Mouse (Mus musculus) MEL (cell line): ENCODE data around the gene Sbds. TPM values are rescaled to one million over a fixed set of nuclear protein-coding genes. Genes with fewer than 3 reads are reported as not detected.

Source experiments
- DNase-seq: peaks from one replicate; pipeline ENCODE4 v3.0.0; 2011; ENCODE audit warnings: low read depth, low spot score
- H3K27ac ChIP-seq: 2 replicates; pipeline ENCODE4 v1.5.1; 2012; ENCODE audit warnings: low read depth, mild to moderate bottlenecking, control low read depth, low read length, moderate library complexity; ENCODE audit not compliant: control insufficient read depth
- H3K27me3 ChIP-seq, 2 experiments: fragments of 150-350 bp in 1 of 2; sonication (generic) in 1 of 2; 2 replicates each; pipeline ENCODE4 v1.6.1; 2012; ENCODE audit warnings: low read length in 2 of 2, mild to moderate bottlenecking in 2 of 2, improper control_type of control experiment in 1 of 2, moderate library complexity in 1 of 2; ENCODE audit not compliant: insufficient read depth in 2 of 2, control insufficient read depth in 1 of 2
- H3K36me3 ChIP-seq, 2 experiments: 2 replicates each; pipeline ENCODE4 v1.6.1; 2012 to 2014; ENCODE audit warnings: low read length in 2 of 2, improper control_type of control experiment in 1 of 2, inconsistent platforms in 1 of 2, mild to moderate bottlenecking in 1 of 2; ENCODE audit not compliant: insufficient read depth in 2 of 2, control insufficient read depth in 1 of 2
- H3K4me1 ChIP-seq, 2 experiments: fragments of 150-350 bp in 1 of 2; sonication (generic) in 1 of 2; 2 replicates each; pipeline ENCODE4 v1.6.1; 2012; ENCODE audit warnings: low read length in 2 of 2, improper control_type of control experiment in 1 of 2, mild to moderate bottlenecking in 1 of 2; ENCODE audit not compliant: insufficient read depth in 2 of 2, control insufficient read depth in 1 of 2
- H3K4me3 ChIP-seq, 2 experiments: fragments of 150-350 bp in 1 of 2; sonication (generic) in 1 of 2; 2 replicates each; pipeline ENCODE4 v1.5.1; 2012; ENCODE audit warnings: low read depth in 2 of 2, low read length in 2 of 2, mild to moderate bottlenecking in 2 of 2, moderate library complexity in 2 of 2, control low read depth in 1 of 2, improper control_type of control experiment in 1 of 2; ENCODE audit not compliant: control insufficient read depth in 1 of 2, insufficient read depth in 1 of 2
- H3K79me2 ChIP-seq: 2 replicates; pipeline ENCODE4 v1.6.1; 2012; ENCODE audit warnings: mild to moderate bottlenecking, low read length, moderate library complexity; ENCODE audit not compliant: control insufficient read depth, poor library complexity, insufficient read depth
- H3K9ac ChIP-seq: 2 replicates; pipeline ENCODE4 v1.6.1; 2012; ENCODE audit warnings: low read depth, mild to moderate bottlenecking, control low read depth, low read length, moderate library complexity; ENCODE audit not compliant: control insufficient read depth, poor library complexity, severe bottlenecking
- H3K9me3 ChIP-seq: fragments of 150-350 bp; sonication (generic); replicated peaks from 2 replicates; pipeline ENCODE4 v1.6.1; 2012; ENCODE audit warnings: mild to moderate bottlenecking, low read length, improper control_type of control experiment, moderate library complexity; ENCODE audit not compliant: insufficient read depth
- CHD1 ChIP-seq: IDR thresholded peaks from 2 replicates; pipeline ENCODE4 v1.6.1; 2012; ENCODE audit warnings: low read depth, mild to moderate bottlenecking, inconsistent platforms, low read length, improper control_type of control experiment
- CTCF ChIP-seq, 3 experiments: IDR thresholded peaks in 2 of 3; conservative IDR thresholded peaks in 1 of 3; 2 replicates each; pipeline ENCODE4 v1.5.1; 2011 to 2012; ENCODE audit warnings: low read length in 3 of 3, low read depth in 2 of 3, mild to moderate bottlenecking in 2 of 3, improper control_type of control experiment in 1 of 3, inconsistent platforms in 1 of 3, mixed read lengths in 1 of 3, moderate library complexity in 1 of 3; ENCODE audit not compliant: control insufficient read depth in 1 of 3, insufficient read depth in 1 of 3, poor library complexity in 1 of 3, severe bottlenecking in 1 of 3
- EP300 ChIP-seq, 2 experiments: IDR thresholded peaks; 2 replicates each; pipeline ENCODE4 v1.6.1; 2011; ENCODE audit warnings: improper control_type of control experiment in 2 of 2, low read length in 2 of 2, low read depth in 1 of 2, mild to moderate bottlenecking in 1 of 2
- GABPA ChIP-seq: IDR thresholded peaks from 2 replicates; pipeline ENCODE4 v1.6.1; 2012; ENCODE audit warnings: low read depth, mild to moderate bottlenecking, inconsistent platforms, low read length, improper control_type of control experiment, moderate library complexity
- GATA1 ChIP-seq: IDR thresholded peaks from 2 replicates; pipeline ENCODE4 v1.6.1; 2011; ENCODE audit warnings: low read depth, low read length, improper control_type of control experiment
- HCFC1 ChIP-seq: IDR thresholded peaks from 2 replicates; pipeline ENCODE4 v1.6.1; 2012; ENCODE audit warnings: low read depth, mild to moderate bottlenecking, inconsistent platforms, low read length, improper control_type of control experiment, moderate library complexity
- MAFK ChIP-seq: IDR thresholded peaks from 2 replicates; pipeline ENCODE4 v1.6.1; 2011; ENCODE audit warnings: low read depth, mild to moderate bottlenecking, low read length, improper control_type of control experiment, borderline replicate concordance
- MAX ChIP-seq: IDR thresholded peaks from 2 replicates; pipeline ENCODE4 v1.6.1; 2011; ENCODE audit warnings: low read length, improper control_type of control experiment
- MXI1 ChIP-seq: IDR thresholded peaks from 2 replicates; pipeline ENCODE4 v1.6.1; 2011; ENCODE audit warnings: mild to moderate bottlenecking, low read depth, low read length, improper control_type of control experiment
- SMC3 ChIP-seq: IDR thresholded peaks from 2 replicates; pipeline ENCODE4 v1.6.1; 2011; ENCODE audit warnings: low read depth, low read length, improper control_type of control experiment
- ZNF384 ChIP-seq: IDR thresholded peaks from 2 replicates; pipeline ENCODE4 v1.6.1; 2012; ENCODE audit warnings: low read depth, mild to moderate bottlenecking, inconsistent platforms, low read length, improper control_type of control experiment
- polyA plus RNA-seq, 2 experiments: library from polyadenylated mRNA; stranded (reverse) in 1 of 2; unstranded in 1 of 2; fragments of >175 nt in 1 of 2; fragments of >200 nt in 1 of 2; gene quantifications; 2 replicates each; pipeline versions ENCODE4 v1.2.1 to v1.2.4; 2012; ENCODE audit warnings: low replicate concordance in 2 of 2, low read depth in 1 of 2; ENCODE audit not compliant: insufficient read length in 2 of 2, insufficient read depth in 1 of 2, missing spikeins in 1 of 2
- total RNA-seq: library from RNA; depleted of rRNA; stranded (reverse); fragments of 300-350 nt; gene quantifications from 2 replicates; pipeline ENCODE4 v1.2.3, GENCODE M21; 2012

Gene Sbds
- total and polyA plus RNA-seq, 3 experiments = 74.7 to 88.1 TPM; not detected in 1

DNA sequence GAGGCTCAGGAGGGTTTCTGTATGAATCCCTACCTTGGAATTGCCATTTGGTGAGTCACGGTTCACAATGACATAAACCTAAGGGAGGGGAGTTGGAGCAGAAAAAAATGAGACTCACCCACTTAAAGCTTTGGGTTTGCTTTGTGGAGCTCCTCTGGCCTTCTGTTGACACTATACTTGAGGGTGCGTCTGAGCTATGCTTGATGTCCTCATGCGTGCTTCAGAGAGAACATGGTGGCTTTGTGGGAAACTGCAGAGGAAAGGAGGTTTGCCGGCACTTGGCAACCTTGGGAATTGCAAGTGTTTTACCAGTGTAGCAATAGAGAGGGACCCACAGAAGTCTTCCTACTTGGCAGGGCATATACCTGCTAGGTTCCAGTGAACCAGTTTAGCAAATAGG lies 48.0 kb downstream of the Sbds start:
- peaks cover 13 to 36% of the 10 kb centered on the region in 2 experiments for H3K36me3 ChIP-seq

DNA sequence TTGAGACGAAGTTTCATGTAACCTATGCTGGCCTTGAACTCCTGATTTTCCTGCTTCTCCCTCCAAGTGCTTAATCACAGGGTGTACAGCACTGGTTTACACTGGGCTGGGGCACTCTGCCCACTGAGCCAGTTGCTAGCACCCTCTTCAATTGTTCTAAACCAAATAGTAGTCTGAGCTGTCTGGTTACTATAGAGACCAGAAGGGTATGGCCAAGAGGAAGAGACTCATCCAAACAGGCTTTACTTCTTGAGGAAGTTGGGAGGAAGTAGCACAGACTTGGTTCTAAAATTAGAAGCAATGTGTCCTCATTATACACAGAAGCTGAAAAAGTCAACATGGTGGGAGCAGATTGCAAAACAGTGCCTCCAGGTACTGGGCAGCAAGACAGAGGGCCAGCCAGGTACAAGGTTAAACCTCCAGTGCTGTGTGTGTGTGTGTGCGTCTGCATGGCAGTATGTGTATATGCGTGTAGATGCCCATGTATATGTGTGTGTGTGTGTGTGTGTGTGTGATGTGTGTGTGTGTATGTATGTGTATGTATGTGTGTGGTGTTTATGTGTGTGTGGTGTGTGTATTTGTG lies 49.8 kb downstream of the Sbds start:
- Histone ChIP-seq H3K27ac (no peak overlapping the region), H3K4me3 (no peak overlapping the region), H3K9me3 (no peaks in the 10 kb centered on the region)

More for the DNA sequence above, 48.0 kb downstream of the Sbds start:
- H3K27me3 ChIP-seq = no peaks in the 10 kb centered on the region
- H3K9me3 ChIP-seq = no peaks in the 10 kb centered on the region
- no peaks in the 10 kb centered on the region for H3K79me2 ChIP-seq
- no peak overlapping the region for H3K9ac ChIP-seq
- peaks cover 5 to 15% of the 10 kb centered on the region in 2 experiments for H3K4me1 ChIP-seq
- TF ChIP-seq HCFC1 = no peak
- no peak for TF ChIP-seq ZNF384
- TF ChIP-seq GABPA = no peak
- TF ChIP-seq SMC3 = no peak
- TF ChIP-seq, all 39 proteins: peak for 0
- no peak for DNase-seq
- no peak overlapping the region for H3K27ac ChIP-seq
- no peak overlapping the region for H3K4me3 ChIP-seq

GRCm38 (mm10) chr5:130204560-130204959 lies 50.8 kb downstream of the Sbds start:
- Histone ChIP-seq H3K9me3 (no peaks in the 10 kb centered on the region), H3K27ac (no peak overlapping the region), H3K36me3 (peaks cover 13 to 42% of the 10 kb centered on the region in 2 experiments), H3K27me3 (no peaks in the 10 kb centered on the region), H3K79me2 (no peaks in the 10 kb centered on the region), H3K4me1 (peaks cover 5 to 15% of the 10 kb centered on the region in 2 experiments), H3K4me3 (no peak overlapping the region), H3K9ac (no peak overlapping the region)
- DNase-seq = no peak
- TF ChIP-seq ZNF384 (0 out of 2 replicates have a peak, but pooled peaks have one; percentile 31), CTCF (IDR thresholded peaks at IDR 0.05 in 2 of 3, conservative IDR thresholded peaks at IDR 0.05 in 1 of 3; ENCODE audit: control insufficient read depth in 1 of 3, insufficient read depth in 1 of 3, low read depth in 2 of 3, low read length in 3 of 3, poor library complexity in 1 of 3, severe bottlenecking in 1 of 3) (no peak)

More for the DNA sequence above, 49.8 kb downstream of the Sbds start:
- TF ChIP-seq MAFK = no peak
- no peak for TF ChIP-seq CHD1
- TF ChIP-seq, all 39 proteins: peak for 0
- H3K79me2 ChIP-seq = no peaks in the 10 kb centered on the region
- no peak overlapping the region for H3K9ac ChIP-seq
- peaks cover 13 to 40% of the 10 kb centered on the region in 2 experiments for H3K36me3 ChIP-seq
- no peaks in the 10 kb centered on the region for H3K27me3 ChIP-seq
- peaks cover 5 to 15% of the 10 kb centered on the region in 2 experiments for H3K4me1 ChIP-seq
- DNase-seq = no peak

- H3K4me3 ChIP-seq = no peak overlapping the region
- peaks cover 13 to 44% of the 10 kb centered on the region in 2 experiments for H3K36me3 ChIP-seq
- H3K4me1 ChIP-seq = peaks cover 5 to 15% of the 10 kb centered on the region in 2 experiments
- H3K27me3 ChIP-seq = no peaks in the 10 kb centered on the region
- TF ChIP-seq MXI1 (peak; percentile 57; the same call in 1 of the 2 replicates), GATA1 (peak; percentile 68; the same call in 1 of the 2 replicates), ZNF384 (peak; percentile 68), EP300 (IDR thresholded peaks at IDR 0.05; ENCODE audit: low read depth in 1 of 2, low read length in 2 of 2) (peak in 1 of 2 experiments; percentile 27; a peak in 1 of 4 replicates), MAX (no peak), MAFK (peak; percentile 94)
- 0 out of 2 replicates have a peak overlapping the region, but pooled peaks have one; percentile 25 for H3K9ac ChIP-seq
- no peaks in the 10 kb centered on the region for H3K9me3 ChIP-seq
- no peaks in the 10 kb centered on the region for H3K79me2 ChIP-seq
- no peak overlapping the region for H3K27ac ChIP-seq
- DNase-seq = peak; percentile 49
Observed at GRCm38 (mm10) chr5:130203948-130204347, 51.4 kb downstream of the Sbds start.
